Mouse (Mus musculus) neural tube, embryonic 14.5 days (tissue): ENCODE data around the gene C1ra. TPM values are rescaled to one million over a fixed set of nuclear protein-coding genes. Genes with fewer than 3 reads are reported as not detected.
"Not testable (repeated sequence)": the region's sequence is repeated elsewhere in the genome, so short reads cannot be mapped to it uniquely, and the experiment has no call there.

Experiments
- ATAC-seq: fragments of 200-750 bp; cut with Nextera tagmentation; 2 replicates; pipeline ENCODE4 v1.8.0; 2017; ENCODE audit warnings: low read depth, mild to moderate bottlenecking, moderate TSS enrichment, moderate library complexity
- H3K27ac ChIP-seq: fragments of 300-500 bp; sonication (generic); 2 replicates; pipeline ENCODE4 v1.5.1; 2014; ENCODE audit warnings: low read depth, mild to moderate bottlenecking, control low read depth, low read length, moderate library complexity, mixed read lengths
- H3K27me3 ChIP-seq: fragments of 300-500 bp; sonication (generic); 2 replicates; pipeline ENCODE4 v1.6.1; 2014; ENCODE audit warnings: low read length; ENCODE audit not compliant: control insufficient read depth, insufficient read depth
- H3K36me3 ChIP-seq: fragments of 300-500 bp; sonication (generic); 2 replicates; pipeline ENCODE4 v1.6.1; 2014; ENCODE audit warnings: low read length, mixed read lengths; ENCODE audit not compliant: control insufficient read depth, insufficient read depth
- H3K4me1 ChIP-seq: fragments of 300-500 bp; sonication (generic); 2 replicates; pipeline ENCODE4 v1.6.1; 2014; ENCODE audit warnings: low read length; ENCODE audit not compliant: control insufficient read depth, insufficient read depth
- H3K4me2 ChIP-seq: fragments of 300-500 bp; sonication (generic); 2 replicates; pipeline ENCODE4 v1.6.1; 2014; ENCODE audit warnings: mild to moderate bottlenecking, low read depth, low read length, control low read depth
- H3K4me3 ChIP-seq: fragments of 300-500 bp; sonication (generic); 2 replicates; pipeline ENCODE4 v1.5.1; 2014; ENCODE audit warnings: low read depth, low read length, control low read depth, mixed read lengths
- H3K9ac ChIP-seq: fragments of 300-500 bp; sonication (generic); replicated peaks from 2 replicates; pipeline ENCODE4 v1.6.1; 2014; ENCODE audit warnings: low read depth, mild to moderate bottlenecking, control low read depth, low read length, mixed read lengths
- H3K9me3 ChIP-seq: fragments of 300-500 bp; sonication (generic); 2 replicates; pipeline ENCODE4 v1.6.1; 2016; ENCODE audit warnings: low read length; ENCODE audit not compliant: control insufficient read depth
- WGBS: fragments of 180-500 bp; shearing (Covaris S2); extraction: QIAGEN DNeasy Blood & Tissue Kit; methylation state at CpG from one replicate; pipeline ENCODE4 v1.1.7; 2014; 5-methylcytosine and 5-hydroxymethylcytosine counted together
- polyA plus RNA-seq: library from polyadenylated mRNA; unstranded; fragments of >200 nt; fragmentation: Nextera tagmentation; extraction: Ambion mirVana; gene quantifications from 2 replicates; pipeline ENCODE4 v1.2.1, GENCODE M21; 2014

C1ra gene
- polyA plus RNA-seq, 1 experiment from 2014 or later = 0.11 TPM

GRCm38 (mm10) chr6:124481571-124481970, 30.6 kb upstream of the C1ra start:
- Histone ChIP-seq H3K4me2 (no peak overlapping the region), H3K4me3 (no peak overlapping the region), H3K27me3 (no peaks in the 10 kb centered on the region), H3K27ac (no peak overlapping the region), H3K9ac (no peak overlapping the region), H3K36me3 (no peaks in the 10 kb centered on the region), H3K4me1 (no peaks in the 10 kb centered on the region), H3K9me3 (no peaks in the 10 kb centered on the region)
- whole genome bisulfite sequencing = 28% methylated on average over 6 of the region's 6 CpGs
- 0 out of 2 replicates have a peak, but pooled peaks have one; percentile 25 for ATAC-seq

DNA sequence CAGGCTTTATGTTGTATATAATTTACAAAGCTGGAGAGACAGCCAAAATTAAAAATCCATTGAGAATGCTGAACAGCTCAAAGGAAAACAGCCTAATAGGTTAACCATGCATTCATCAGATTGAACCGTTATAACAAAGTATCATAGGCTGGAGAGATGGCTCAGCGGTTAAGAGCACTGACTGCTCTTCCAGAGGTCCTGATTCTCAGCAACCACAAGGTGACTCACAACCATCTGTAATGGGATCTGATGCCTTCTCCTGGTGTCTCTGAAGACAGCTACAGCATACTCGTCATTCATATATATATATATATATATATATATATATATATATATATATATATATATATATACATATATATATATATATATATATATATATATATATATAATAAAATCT, 28.4 kb upstream of the C1ra start:
- H3K36me3 ChIP-seq, H3K27me3 ChIP-seq, H3K4me2 ChIP-seq, ATAC-seq, H3K9me3 ChIP-seq, H3K4me3 ChIP-seq, H3K27ac ChIP-seq, H3K9ac ChIP-seq, H3K4me1 ChIP-seq: not testable (repeated sequence)
- 91% methylated on average over 3 of the region's 3 CpGs for whole genome bisulfite sequencing

- H3K4me2 ChIP-seq = 0 out of 2 replicates have a peak overlapping the region, but pooled peaks have one; percentile 38
- no peak; the same call in 1 of the 2 replicates for ATAC-seq
- no peaks in the 10 kb centered on the region for H3K27me3 ChIP-seq
- H3K9me3 ChIP-seq = no peaks in the 10 kb centered on the region
- no peak overlapping the region for H3K4me3 ChIP-seq
- no peaks in the 10 kb centered on the region for H3K4me1 ChIP-seq
- WGBS = 89% methylated on average over 7 of the region's 7 CpGs
- no peak overlapping the region for H3K9ac ChIP-seq
- H3K36me3 ChIP-seq = no peaks in the 10 kb centered on the region
- peak overlapping the region; percentile 57 for H3K27ac ChIP-seq
Measured at GRCm38 (mm10) chr6:124484851-124485250, 27.4 kb upstream of the C1ra start.

GRCm38 (mm10) chr6:124485414-124486144, 26.6 kb upstream of the C1ra start:
- Histone ChIP-seq H3K4me1 (no peaks in the 10 kb centered on the region), H3K27me3 (no peaks in the 10 kb centered on the region), H3K27ac (peak overlapping the region; percentile 57), H3K9ac (0 out of 2 replicates have a peak overlapping the region, but pooled peaks have one; percentile 11), H3K4me3 (peak overlapping the region; percentile 22; the same call in 1 of the 2 replicates), H3K4me2 (peak overlapping the region; percentile 38), H3K9me3 (no peaks in the 10 kb centered on the region), H3K36me3 (no peaks in the 10 kb centered on the region)
- WGBS = 37% methylated on average over 21 of the region's 21 CpGs
- ATAC-seq = peak; percentile 94

- 61% methylated on average over 2 of the region's 2 CpGs for WGBS
- H3K4me3 ChIP-seq = no peak overlapping the region
- H3K4me1 ChIP-seq = no peaks in the 10 kb centered on the region
- H3K27ac ChIP-seq = no peak overlapping the region
- no peaks in the 10 kb centered on the region for H3K27me3 ChIP-seq
- H3K9ac ChIP-seq = no peak overlapping the region
- no peak for ATAC-seq
- no peaks in the 10 kb centered on the region for H3K9me3 ChIP-seq
- no peaks in the 10 kb centered on the region for H3K36me3 ChIP-seq
- no peak overlapping the region for H3K4me2 ChIP-seq
Measured at GRCm38 (mm10) chr6:124487509-124487908, 24.7 kb upstream of the C1ra start.

DNA sequence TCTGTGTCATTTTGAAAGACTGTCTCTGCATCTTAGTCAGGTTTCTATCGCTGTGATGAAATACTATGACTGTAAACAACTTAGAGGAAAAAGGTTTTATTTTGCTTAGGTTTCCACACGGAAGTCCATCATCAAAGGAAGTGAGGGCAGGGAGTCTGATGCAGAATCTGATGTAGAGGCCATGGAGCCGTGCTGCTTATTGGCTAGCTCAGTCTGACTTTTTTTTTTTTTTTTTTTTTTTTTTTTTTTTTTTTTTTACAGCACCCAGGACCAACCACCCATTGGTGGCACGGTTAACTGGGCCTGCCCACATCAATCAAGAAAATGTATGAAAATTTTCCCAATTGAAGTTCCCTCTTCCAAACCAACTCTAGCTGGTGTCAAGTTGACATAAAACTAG, 23.3 kb upstream of the C1ra start:
- Histone ChIP-seq H3K4me2 (no peak overlapping the region), H3K4me1 (no peaks in the 10 kb centered on the region), H3K4me3 (no peak overlapping the region), H3K9ac (no peak overlapping the region), H3K9me3 (no peaks in the 10 kb centered on the region), H3K27ac (no peak overlapping the region), H3K36me3 (no peaks in the 10 kb centered on the region), H3K27me3 (no peaks in the 10 kb centered on the region)
- 81% methylated on average over 4 of the region's 4 CpGs for WGBS
- ATAC-seq = no peak

- WGBS = 81% methylated on average over 6 of the region's 6 CpGs
Measured at GRCm38 (mm10) chr6:124491427-124491826, 20.8 kb upstream of the C1ra start.

DNA sequence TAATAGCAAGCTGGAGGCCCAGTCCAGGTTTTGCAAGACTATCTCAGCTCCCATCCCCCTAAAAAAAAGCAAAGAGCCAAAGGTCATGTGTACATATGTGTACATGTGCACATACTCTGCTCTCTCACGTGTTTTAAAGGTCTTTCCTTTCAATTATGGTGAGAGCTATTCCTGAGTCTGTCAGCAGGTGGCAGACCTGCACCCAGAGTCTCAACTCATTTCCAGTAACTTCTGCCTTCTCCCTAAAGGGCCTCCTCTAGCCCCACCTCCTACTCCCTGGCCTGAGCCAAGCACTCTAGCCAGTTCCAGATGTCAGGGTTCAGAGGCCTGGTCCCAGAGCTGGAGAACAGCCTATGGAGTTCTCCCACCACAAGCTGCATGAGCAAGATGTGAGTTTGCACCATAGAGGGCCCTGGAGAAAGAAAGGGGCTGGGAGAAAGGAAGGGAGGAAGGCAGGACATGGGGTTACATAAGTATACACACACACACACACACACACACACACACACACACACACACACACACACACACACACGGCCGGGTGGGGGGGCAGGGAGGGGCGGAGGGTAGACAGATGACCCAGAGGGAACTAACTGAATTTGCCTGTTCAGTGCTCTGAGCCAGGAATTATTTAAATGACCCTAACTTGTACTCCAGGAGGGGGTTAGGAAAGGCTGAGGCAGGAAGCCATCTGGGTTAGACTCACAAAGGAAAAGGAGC, 19.2 kb upstream of the C1ra start, which contains the start of gene C1rl:
C1rl (plus strand) TSS at position 272 of the 720 bp plus-strand sequence.
- Histone ChIP-seq H3K4me1 (no peaks in the 10 kb centered on the region), H3K36me3 (no peaks in the 10 kb centered on the region), H3K4me3 (no peak within 1 kb of the TSS), H3K9me3 (no peaks in the 10 kb centered on the region), H3K27me3 (no peaks in the 10 kb centered on the region), H3K9ac (no peak within 1 kb of the TSS), H3K27ac (no peak within 1 kb of the TSS), H3K4me2 (no peak within 1 kb of the TSS)
- WGBS = 50% methylated on average over 2 of the region's 4 CpGs
- peak; percentile 80 for ATAC-seq

More at GRCm38 (mm10) chr6:124491427-124491826, 20.8 kb upstream of the C1ra start:
- no peaks in the 10 kb centered on the region for H3K9me3 ChIP-seq
- no peaks in the 10 kb centered on the region for H3K27me3 ChIP-seq
- ATAC-seq = no peak
- no peaks in the 10 kb centered on the region for H3K36me3 ChIP-seq
- no peak overlapping the region for H3K4me2 ChIP-seq
- H3K27ac ChIP-seq = no peak overlapping the region
- no peaks in the 10 kb centered on the region for H3K4me1 ChIP-seq
- H3K9ac ChIP-seq = no peak overlapping the region
- no peak overlapping the region for H3K4me3 ChIP-seq

GRCm38 (mm10) chr6:124493886-124494285, 18.3 kb upstream of the C1ra start:
- H3K27me3 ChIP-seq = no peaks in the 10 kb centered on the region
- no peaks in the 10 kb centered on the region for H3K36me3 ChIP-seq
- no peak overlapping the region for H3K4me3 ChIP-seq
- WGBS = 78% methylated on average over 5 of the region's 5 CpGs
- H3K27ac ChIP-seq = no peak overlapping the region
- ATAC-seq = no peak
- H3K4me1 ChIP-seq = no peaks in the 10 kb centered on the region
- no peak overlapping the region for H3K4me2 ChIP-seq
- no peaks in the 10 kb centered on the region for H3K9me3 ChIP-seq
- H3K9ac ChIP-seq = no peak overlapping the region
